Mouse (Mus musculus): ENCODE data around the gene Amacr. TPM values are rescaled to one million over a fixed set of nuclear protein-coding genes. Genes with fewer than 3 reads are reported as not detected.
A peak's percentile ranks its signal among the peaks of the same experiment; 100 is the strongest.

Amacr gene
- polyA plus RNA-seq (2015; fragmentation: Nextera tagmentation; extraction: Ambion mirVana) = 12.4 and 13.9 TPM in 2 replicates

DNA sequence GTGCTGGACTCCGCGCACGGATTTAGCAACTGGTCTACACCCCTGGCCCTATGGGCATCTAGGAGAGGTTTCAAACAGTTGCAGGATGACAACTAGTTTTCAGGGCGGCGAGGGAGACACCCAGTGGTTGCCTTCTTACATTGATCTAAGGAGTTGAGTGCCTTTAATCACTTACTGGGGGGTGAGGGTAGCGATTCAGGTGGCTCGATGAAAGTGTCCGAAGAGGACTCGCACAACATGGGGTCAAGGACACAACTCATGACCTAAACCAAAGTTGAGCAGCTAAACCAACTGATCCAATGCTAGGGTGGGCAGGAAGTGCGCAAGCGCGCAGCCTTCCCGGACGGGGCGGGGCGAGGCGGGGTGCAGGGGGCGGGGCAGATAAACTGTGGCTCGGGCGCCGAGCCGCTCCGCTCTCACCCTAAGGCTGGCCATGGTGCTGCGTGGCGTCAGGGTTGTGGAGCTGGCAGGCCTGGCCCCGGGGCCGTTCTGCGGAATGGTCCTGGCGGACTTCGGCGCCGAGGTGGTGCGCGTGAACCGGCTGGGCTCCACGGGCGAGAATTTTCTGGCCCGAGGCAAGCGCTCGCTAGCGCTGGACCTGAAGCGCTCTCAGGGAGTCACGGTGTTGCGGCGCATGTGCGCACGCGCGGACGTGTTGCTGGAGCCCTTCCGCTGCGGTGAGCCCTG is at the start of gene Amacr:
Amacr (plus strand) TSS at position 380 of the 687 bp plus-strand sequence.
- H3K9me3 ChIP-seq (replicated peaks) = no peaks in the 10 kb centered on the region
- ATAC-seq (ENCODE audit: low FRiP score) = peak; percentile 100
- WGBS = under 1% methylated on average over 52 of the region's 52 CpGs
- no peaks in the 10 kb centered on the region for H3K36me3 ChIP-seq
- peak within 1 kb of the TSS; percentile 95 for H3K27ac ChIP-seq (replicated peaks)
- peaks cover 15% of the 10 kb centered on the region for H3K4me1 ChIP-seq
- H3K9ac ChIP-seq (replicated peaks) = peak within 1 kb of the TSS; percentile 78
- H3K27me3 ChIP-seq (replicated peaks) = no peaks in the 10 kb centered on the region
- H3K4me2 ChIP-seq = peak within 1 kb of the TSS; percentile 64
- H3K4me3 ChIP-seq (replicated peaks) = peak within 1 kb of the TSS; percentile 72

- H3K36me3 ChIP-seq = no peaks in the 10 kb centered on the region
- 94% methylated on average over 1 of the region's 1 CpGs for whole genome bisulfite sequencing
- H3K9ac ChIP-seq (replicated peaks) = no peak overlapping the region
- ATAC-seq (ENCODE audit: low FRiP score) = no peak
- no peaks in the 10 kb centered on the region for H3K4me1 ChIP-seq
- H3K4me2 ChIP-seq = no peak overlapping the region
- H3K4me3 ChIP-seq (replicated peaks) = no peak overlapping the region
- no peak overlapping the region for H3K27ac ChIP-seq (replicated peaks)
- H3K27me3 ChIP-seq (replicated peaks) = no peaks in the 10 kb centered on the region
- no peaks in the 10 kb centered on the region for H3K9me3 ChIP-seq (replicated peaks)
Observed at GRCm38 (mm10) chr15:10933930-10934329, 47.6 kb upstream of the Amacr start.

DNA sequence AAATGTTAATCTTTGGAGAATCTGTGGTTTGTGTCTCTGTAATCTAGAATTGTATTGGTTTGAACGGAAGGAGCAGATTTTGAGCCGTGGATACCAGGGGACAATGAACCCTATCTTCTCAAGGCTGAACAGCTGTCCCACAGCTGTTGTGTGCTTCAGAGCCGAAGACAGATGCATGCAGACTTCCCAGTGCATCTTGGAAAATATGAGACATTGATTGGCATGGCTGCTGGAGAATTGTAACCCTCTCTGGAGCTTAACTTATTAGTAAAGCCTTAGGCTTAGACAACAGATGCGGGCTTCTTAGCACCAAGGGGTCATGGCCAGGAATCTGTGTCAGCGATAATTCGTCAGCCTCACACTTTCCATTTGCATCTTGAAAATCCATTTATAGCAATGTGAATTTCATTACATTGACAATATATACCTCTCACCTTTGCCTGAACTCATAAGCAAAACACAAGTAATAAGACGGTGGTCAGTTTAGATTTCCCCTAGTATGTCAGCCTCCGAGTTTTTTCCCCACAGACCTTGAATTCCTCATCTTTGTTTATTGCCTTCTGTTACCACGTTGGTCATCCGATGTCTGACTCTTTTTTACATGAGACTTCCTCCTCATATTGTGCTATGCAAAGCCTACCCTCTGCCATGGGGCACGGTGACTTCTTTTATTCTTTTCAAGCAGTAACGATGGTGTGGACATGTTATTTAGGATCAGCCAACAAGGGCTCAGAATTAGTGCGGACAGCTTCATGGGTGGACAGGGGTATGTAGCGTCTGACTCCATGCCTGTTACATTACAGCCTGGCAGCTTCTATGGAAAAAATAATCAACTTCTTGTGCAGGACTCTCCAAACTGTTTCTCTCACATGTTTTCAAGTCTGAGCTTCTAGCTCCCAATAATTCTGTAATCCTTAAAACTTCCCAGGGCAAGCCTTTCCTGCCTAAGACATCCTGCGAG is 41.1 kb upstream of the Amacr start:
- Histone ChIP-seq H3K9ac (replicated peaks) (no peak overlapping the region), H3K4me2 (no peak overlapping the region), H3K4me3 (replicated peaks) (no peak overlapping the region), H3K27me3 (replicated peaks) (no peaks in the 10 kb centered on the region), H3K36me3 (no peaks in the 10 kb centered on the region), H3K27ac (replicated peaks) (no peak overlapping the region), H3K4me1 (no peaks in the 10 kb centered on the region), H3K9me3 (replicated peaks) (no peaks in the 10 kb centered on the region)
- no peak for ATAC-seq (ENCODE audit: low FRiP score)
- WGBS = 87% methylated on average over 15 of the region's 15 CpGs

- H3K27me3 ChIP-seq (replicated peaks) = no peaks in the 10 kb centered on the region
- no peak overlapping the region for H3K4me2 ChIP-seq
- 84% methylated on average over 6 of the region's 6 CpGs for WGBS
- no peak overlapping the region for H3K9ac ChIP-seq (replicated peaks)
- ATAC-seq (ENCODE audit: low FRiP score) = no peak
- H3K36me3 ChIP-seq = no peaks in the 10 kb centered on the region
- no peaks in the 10 kb centered on the region for H3K4me1 ChIP-seq
- no peak overlapping the region for H3K4me3 ChIP-seq (replicated peaks)
- no peak overlapping the region for H3K27ac ChIP-seq (replicated peaks)
- H3K9me3 ChIP-seq (replicated peaks) = no peaks in the 10 kb centered on the region
Observed at GRCm38 (mm10) chr15:10941901-10942300, 39.7 kb upstream of the Amacr start.

DNA sequence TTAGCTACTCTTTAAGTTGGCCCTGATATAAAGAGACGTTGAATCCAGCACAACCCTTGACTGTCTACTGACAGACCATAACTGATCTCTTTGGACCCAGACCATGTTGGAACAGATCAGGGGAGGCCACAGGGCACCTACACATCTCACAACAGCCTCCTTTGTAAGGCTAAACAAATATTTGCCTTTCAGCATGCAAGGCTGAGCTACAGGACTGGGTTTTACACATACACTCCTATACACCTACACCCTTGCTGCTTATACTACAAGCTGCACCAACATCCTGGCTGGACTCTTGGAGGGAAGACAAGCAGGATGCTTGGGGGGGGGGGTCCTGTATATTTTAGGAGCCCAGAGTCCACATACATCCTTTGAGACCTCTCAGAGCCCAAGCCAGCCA is 33.7 kb upstream of the Amacr start:
- H3K4me1 ChIP-seq = peaks cover 13% of the 10 kb centered on the region
- H3K36me3 ChIP-seq = no peaks in the 10 kb centered on the region
- H3K4me3 ChIP-seq (replicated peaks) = no peak overlapping the region
- no peak for ATAC-seq (ENCODE audit: low FRiP score)
- H3K9me3 ChIP-seq (replicated peaks) = no peaks in the 10 kb centered on the region
- no peak overlapping the region for H3K27ac ChIP-seq (replicated peaks)
- 88% methylated on average over 1 of the region's 1 CpGs for WGBS
- H3K27me3 ChIP-seq (replicated peaks) = no peaks in the 10 kb centered on the region
- no peak overlapping the region for H3K9ac ChIP-seq (replicated peaks)
- no peak overlapping the region for H3K4me2 ChIP-seq

GRCm38 (mm10) chr15:10951951-10952759 is 29.4 kb upstream of the Amacr start, which contains the start of gene C1qtnf3:
Gene C1qtnf3 (plus strand): TSS chr15:10952332.
- Histone ChIP-seq H3K4me1 (peaks cover 17% of the 10 kb centered on the region), H3K36me3 (no peaks in the 10 kb centered on the region), H3K27me3 (replicated peaks) (no peaks in the 10 kb centered on the region), H3K4me2 (peak within 1 kb of the TSS; percentile 49), H3K27ac (replicated peaks) (peak within 1 kb of the TSS; percentile 45; the same call in 1 of the 2 replicates), H3K9ac (replicated peaks) (no peak within 1 kb of the TSS), H3K4me3 (replicated peaks) (peak within 1 kb of the TSS; percentile 27), H3K9me3 (replicated peaks) (no peaks in the 10 kb centered on the region)
- 37% methylated on average over 23 of the region's 23 CpGs for WGBS
- ATAC-seq (ENCODE audit: low FRiP score) = peak; percentile 71

DNA sequence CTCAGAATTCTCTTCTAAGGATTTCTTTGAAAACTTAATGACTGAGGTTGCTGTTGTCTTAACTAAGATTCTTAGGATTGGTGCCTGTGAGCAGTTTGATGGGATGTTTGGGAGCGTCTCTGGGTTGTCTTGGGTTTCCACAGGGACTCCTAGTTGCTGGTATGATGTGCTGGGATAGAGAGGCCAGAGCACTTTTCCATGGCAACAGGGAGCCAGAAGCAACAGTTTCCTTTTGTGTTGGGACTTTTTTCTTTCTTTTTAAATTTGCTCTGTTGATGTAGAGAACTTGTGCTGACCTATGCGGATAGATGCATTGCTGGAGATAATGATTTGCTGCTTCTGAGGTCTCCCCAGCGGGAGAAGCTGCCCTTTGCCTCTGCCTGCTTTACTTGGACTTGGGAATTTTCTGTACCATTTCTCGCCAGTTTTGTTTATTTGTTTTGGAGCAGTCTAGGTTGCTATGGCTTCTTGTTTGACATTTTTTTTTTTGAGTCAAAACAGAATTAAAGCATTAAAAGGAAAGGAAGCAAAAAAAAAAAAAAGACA is 28.7 kb upstream of the Amacr start:
- H3K9ac ChIP-seq (replicated peaks) = no peak overlapping the region
- peak overlapping the region; percentile 45; the same call in 1 of the 2 replicates for H3K27ac ChIP-seq (replicated peaks)
- H3K4me2 ChIP-seq = peak overlapping the region; percentile 49
- peak overlapping the region; percentile 27; the same call in 1 of the 2 replicates for H3K4me3 ChIP-seq (replicated peaks)
- H3K4me1 ChIP-seq = peaks cover 17% of the 10 kb centered on the region
- WGBS = 22% methylated on average over 4 of the region's 4 CpGs
- peak; percentile 46; the same call in 1 of the 2 replicates for ATAC-seq (ENCODE audit: low FRiP score)
- H3K27me3 ChIP-seq (replicated peaks) = no peaks in the 10 kb centered on the region
- H3K36me3 ChIP-seq = no peaks in the 10 kb centered on the region
- H3K9me3 ChIP-seq (replicated peaks) = no peaks in the 10 kb centered on the region

GRCm38 (mm10) chr15:10953465-10953864 is 28.1 kb upstream of the Amacr start:
- Histone ChIP-seq H3K4me3 (replicated peaks) (no peak overlapping the region), H3K27me3 (replicated peaks) (no peaks in the 10 kb centered on the region), H3K4me2 (no peak overlapping the region), H3K27ac (replicated peaks) (peak overlapping the region; percentile 58), H3K9ac (replicated peaks) (no peak overlapping the region), H3K36me3 (no peaks in the 10 kb centered on the region), H3K9me3 (replicated peaks) (no peaks in the 10 kb centered on the region), H3K4me1 (peaks cover 17% of the 10 kb centered on the region)
- no peak for ATAC-seq (ENCODE audit: low FRiP score)
- WGBS = 54% methylated on average over 1 of the region's 1 CpGs

- no peak overlapping the region for H3K9ac ChIP-seq (replicated peaks)
- H3K4me3 ChIP-seq (replicated peaks) = no peak overlapping the region
- H3K27me3 ChIP-seq (replicated peaks) = no peaks in the 10 kb centered on the region
- no peaks in the 10 kb centered on the region for H3K9me3 ChIP-seq (replicated peaks)
- H3K27ac ChIP-seq (replicated peaks) = no peak overlapping the region
- H3K36me3 ChIP-seq = no peaks in the 10 kb centered on the region
- ATAC-seq (ENCODE audit: low FRiP score) = no peak
- H3K4me1 ChIP-seq = peaks cover 17% of the 10 kb centered on the region
- H3K4me2 ChIP-seq = no peak overlapping the region
- WGBS = 85% methylated on average over 6 of the region's 6 CpGs
Observed at GRCm38 (mm10) chr15:10954381-10955016, 27.1 kb upstream of the Amacr start.

- Histone ChIP-seq H3K27ac (replicated peaks) (no peak overlapping the region), H3K9ac (replicated peaks) (no peak overlapping the region), H3K36me3 (no peaks in the 10 kb centered on the region), H3K9me3 (replicated peaks) (no peaks in the 10 kb centered on the region), H3K4me3 (replicated peaks) (no peak overlapping the region), H3K27me3 (replicated peaks) (no peaks in the 10 kb centered on the region), H3K4me1 (peaks cover 17% of the 10 kb centered on the region), H3K4me2 (no peak overlapping the region)
- no peak for ATAC-seq (ENCODE audit: low FRiP score)
- WGBS = 70% methylated on average over 5 of the region's 5 CpGs
Observed at GRCm38 (mm10) chr15:10955156-10955555, 26.4 kb upstream of the Amacr start.

Data from neural tube, embryonic 15.5 days (tissue).